Mouse (Mus musculus): Measurements from ENCODE around the gene Macrod2.
"Not testable (repeated sequence)": the region's sequence is repeated elsewhere in the genome, so short reads cannot be mapped to it uniquely, and the experiment has no call there.

The Macrod2 gene

GRCm38 (mm10) chr2:140698585-140698984 is 303.5 kb downstream of the Macrod2 start:
- DNase-seq (ENCODE audit: low spot score) = no peak

GRCm38 (mm10) chr2:140703377-140703776 is 308.3 kb downstream of the Macrod2 start:
- DNase-seq (ENCODE audit: low spot score) = no peak

GRCm38 (mm10) chr2:140704146-140704545 is 309.0 kb downstream of the Macrod2 start:
- no peak for DNase-seq (ENCODE audit: low spot score)

- DNase-seq (ENCODE audit: low spot score) = no peak
Observed at GRCm38 (mm10) chr2:140705278-140705677, 310.2 kb downstream of the Macrod2 start.

- no peak for DNase-seq (ENCODE audit: low spot score)
Observed at GRCm38 (mm10) chr2:140707550-140707949, 312.4 kb downstream of the Macrod2 start.

DNA sequence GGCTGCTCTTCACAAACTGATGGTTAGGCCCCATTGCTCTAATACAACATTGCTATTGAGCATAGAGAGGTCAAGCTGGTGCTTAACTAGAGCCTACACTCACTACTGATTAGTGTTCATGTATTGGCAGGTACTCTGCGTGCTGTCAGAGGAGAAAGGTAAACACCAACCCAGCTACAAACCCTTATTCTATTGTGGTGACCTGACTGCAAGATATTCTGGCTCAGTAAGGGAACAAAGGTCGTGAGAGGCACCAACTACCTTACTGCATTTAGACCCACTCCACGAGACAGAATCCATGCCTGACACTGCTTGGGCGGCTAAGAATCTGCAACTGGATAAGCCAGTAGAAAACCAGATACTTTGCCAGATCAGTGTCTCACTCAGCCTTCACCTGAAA is 320.7 kb downstream of the Macrod2 start:
- no peak for DNase-seq (ENCODE audit: low spot score)

- no peak for DNase-seq (ENCODE audit: low spot score)
Observed at GRCm38 (mm10) chr2:140717407-140717806, 322.3 kb downstream of the Macrod2 start.

DNA sequence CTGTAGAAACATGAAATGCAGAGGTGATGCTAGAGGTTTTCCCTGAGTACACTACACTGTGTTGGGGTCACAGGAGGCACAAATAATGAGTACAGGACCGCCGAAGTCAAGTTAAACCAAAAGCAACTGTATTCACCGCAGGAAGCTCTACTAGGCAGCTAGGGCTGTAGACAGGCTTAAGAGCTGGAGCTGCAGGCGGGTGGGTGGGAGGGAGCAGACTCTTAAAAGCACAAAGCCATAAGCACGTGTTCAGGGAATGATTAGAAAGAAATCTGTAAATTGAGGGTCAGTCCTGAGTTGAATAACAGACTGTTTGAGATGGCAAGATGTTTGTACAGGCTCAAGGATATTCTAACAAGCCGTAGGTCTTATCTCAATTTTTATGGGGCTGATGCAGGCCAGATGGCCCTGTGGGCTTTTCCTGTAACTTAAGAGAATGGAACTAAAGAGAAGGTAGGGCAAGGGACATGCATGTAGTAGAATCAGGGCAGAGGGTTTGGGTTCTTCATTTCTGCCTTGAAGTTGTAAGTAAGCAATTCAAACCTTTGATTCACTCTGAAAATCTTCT is 337.6 kb downstream of the Macrod2 start:
- no peak for DNase-seq (ENCODE audit: low spot score)

- no peak for DNase-seq (ENCODE audit: low spot score)
Observed at GRCm38 (mm10) chr2:140740511-140740910, 345.4 kb downstream of the Macrod2 start.

GRCm38 (mm10) chr2:140742954-140743353 is 347.8 kb downstream of the Macrod2 start:
- DNase-seq (ENCODE audit: low spot score) = not testable (repeated sequence)

DNA sequence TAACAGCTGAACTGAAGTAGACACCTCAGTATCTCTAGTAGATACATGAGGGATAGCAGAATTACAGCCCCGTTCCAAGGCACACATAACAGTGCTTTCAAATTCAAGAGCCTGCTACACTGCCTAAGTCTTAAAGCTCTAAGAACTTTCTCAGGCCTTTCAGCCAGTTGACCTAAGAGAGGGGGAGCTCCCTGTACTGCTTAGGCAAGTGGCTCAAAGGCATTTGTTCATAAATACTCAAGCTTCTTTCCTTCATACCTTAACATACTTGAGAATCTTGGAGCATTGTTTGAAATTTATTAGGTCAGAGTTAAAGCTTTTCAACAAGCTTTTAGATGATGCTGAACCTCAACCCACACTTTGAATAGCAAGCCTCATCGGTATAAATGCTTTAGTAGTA is 363.8 kb downstream of the Macrod2 start:
- DNase-seq (ENCODE audit: low spot score) = no peak

DNA sequence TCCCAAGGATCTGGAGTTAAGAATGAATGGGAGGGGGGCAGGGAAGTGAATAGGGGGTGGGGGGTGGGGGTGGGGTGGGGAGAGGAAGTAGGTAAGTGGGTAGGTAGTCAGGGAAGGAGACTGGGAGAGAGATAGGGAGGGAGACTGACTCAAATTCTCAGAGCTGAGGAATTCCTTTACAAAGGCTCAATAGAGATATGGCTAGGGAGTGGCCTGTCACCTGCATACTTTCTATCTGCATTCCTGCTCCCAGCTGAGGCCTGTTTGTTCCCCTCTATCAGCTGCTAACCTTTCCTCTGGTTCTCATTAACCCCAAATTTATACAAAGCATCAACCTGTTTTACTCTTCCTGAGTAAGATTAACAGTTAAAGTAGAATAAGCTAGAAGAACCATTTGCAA is 364.6 kb downstream of the Macrod2 start:
- DNase-seq (ENCODE audit: low spot score) = no peak

- DNase-seq (ENCODE audit: low spot score) = no peak
Observed at GRCm38 (mm10) chr2:140760137-140760536, 365.0 kb downstream of the Macrod2 start.

GRCm38 (mm10) chr2:140763076-140763891 is 368.2 kb downstream of the Macrod2 start:
- DNase-seq (ENCODE audit: low spot score) = no peak

DNA sequence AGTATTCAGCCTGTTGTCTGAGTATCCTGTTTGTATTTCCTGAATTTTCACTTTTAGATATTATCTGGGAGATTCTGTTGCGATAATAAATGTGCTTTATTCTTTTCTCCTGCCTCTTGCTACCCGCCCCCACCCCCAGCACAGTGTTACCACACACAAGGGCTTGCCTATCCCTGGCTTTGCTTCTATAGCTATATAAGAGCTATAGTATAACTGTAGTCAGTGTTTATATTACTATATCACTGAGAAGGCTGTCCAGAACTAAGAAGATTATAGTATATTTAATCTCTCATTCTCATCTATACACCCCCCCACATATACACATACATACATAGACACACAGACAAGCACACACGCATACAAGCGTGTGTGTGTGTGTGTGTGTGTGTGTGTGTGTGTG is 374.4 kb downstream of the Macrod2 start:
- no peak for DNase-seq (ENCODE audit: low spot score)

GRCm38 (mm10) chr2:140772825-140773224 is 377.7 kb downstream of the Macrod2 start:
- DNase-seq (ENCODE audit: low spot score) = no peak

GRCm38 (mm10) chr2:140773456-140773855 is 378.3 kb downstream of the Macrod2 start:
- no peak for DNase-seq (ENCODE audit: low spot score)

DNA sequence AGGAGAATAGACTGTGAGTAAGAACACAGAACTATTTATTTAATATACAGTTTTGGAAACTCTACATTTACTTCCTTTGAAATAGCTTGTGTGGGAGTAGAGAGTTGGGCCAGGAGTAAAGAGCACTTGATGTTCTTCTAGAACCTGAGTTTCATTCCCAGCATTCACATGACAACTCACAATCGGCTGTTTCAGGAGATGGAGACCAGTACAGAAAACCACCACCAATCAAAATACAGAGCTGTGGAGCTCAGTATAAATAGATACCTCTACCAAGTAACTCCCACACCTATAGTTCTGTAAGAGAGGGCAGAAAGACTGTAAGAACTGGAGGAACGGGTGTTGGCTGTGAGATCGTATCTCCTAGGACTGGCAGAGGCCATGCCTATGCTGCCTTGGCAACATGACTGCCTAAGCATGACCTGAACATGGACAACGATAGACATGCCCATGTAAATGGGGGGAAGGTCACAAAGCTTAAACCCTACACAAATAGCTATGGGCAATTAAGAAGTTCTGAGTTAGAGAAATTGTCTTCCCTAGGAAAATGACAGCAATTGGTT is 379.8 kb downstream of the Macrod2 start:
- no peak for DNase-seq (ENCODE audit: low spot score)

DNA sequence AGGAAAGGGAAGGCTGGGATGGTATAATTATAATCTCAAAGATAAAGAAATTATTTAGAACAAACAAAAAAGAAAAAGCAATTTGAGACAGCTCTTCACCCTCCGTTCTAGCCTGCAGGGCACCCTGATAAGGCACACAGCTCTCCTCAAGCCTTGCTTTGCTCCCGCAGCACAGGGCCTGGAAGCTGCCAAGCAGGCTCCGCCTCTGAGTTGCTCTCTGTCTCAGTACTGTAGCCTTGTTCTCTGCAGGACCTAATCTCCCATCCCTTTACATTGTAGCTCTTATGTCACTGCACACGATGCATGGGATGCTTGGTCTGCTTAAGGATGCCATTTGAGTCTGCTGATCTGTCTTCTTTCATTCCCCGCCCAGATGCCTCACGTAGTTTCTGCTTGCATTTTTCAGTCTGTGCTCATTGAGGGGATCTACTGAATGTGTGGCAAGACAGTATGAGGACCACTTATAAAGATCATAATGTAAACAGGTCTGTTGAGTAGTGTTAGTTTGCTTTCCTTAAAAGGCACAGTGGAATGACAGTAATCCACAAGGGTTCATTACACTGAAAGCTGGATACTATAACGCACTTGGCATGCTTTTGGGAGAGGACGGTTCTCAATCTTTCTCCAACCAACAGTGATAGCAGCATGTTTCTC is 380.5 kb downstream of the Macrod2 start:
- DNase-seq (ENCODE audit: low spot score) = no peak

DNA sequence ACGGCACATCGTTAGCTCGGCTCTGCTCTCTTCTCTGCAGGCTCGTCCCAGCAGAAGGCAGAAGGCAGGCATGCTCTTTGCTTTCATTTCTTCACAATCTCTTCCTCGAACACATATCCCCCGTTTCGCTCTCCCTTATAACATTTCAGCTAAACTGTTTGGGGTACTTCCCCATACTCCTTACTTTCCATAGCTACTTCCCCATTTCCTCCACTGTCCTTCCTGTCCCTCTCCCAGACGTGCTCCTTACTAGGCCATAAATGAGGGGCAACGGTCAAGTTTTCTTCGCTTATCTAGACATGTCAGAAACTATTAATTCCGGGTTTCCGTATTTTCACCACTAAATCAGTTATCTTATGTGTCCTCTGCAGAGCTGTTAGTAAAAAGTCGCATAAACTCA is 383.1 kb downstream of the Macrod2 start:
- DNase-seq (ENCODE audit: low spot score) = no peak

DNA sequence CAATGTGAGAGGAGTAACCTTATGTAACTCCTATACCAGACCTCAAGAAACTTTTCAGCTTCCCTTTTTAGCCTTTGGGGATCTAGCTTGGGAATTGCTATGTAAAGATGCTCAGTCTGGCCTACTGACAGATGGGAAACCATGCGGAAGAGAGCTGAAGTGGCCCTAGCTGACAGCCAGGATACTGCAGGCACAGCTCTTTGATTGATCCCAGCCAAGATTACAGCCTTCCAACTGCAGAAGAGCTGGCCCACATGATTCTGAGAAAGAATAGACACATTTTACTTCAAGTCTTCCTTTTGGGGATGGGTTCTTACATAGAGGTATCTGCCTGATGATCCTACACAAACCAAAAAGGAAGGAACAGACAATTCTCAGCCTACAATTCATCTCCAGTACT is 387.9 kb downstream of the Macrod2 start:
- DNase-seq (ENCODE audit: low spot score) = peak; percentile 29

DNA sequence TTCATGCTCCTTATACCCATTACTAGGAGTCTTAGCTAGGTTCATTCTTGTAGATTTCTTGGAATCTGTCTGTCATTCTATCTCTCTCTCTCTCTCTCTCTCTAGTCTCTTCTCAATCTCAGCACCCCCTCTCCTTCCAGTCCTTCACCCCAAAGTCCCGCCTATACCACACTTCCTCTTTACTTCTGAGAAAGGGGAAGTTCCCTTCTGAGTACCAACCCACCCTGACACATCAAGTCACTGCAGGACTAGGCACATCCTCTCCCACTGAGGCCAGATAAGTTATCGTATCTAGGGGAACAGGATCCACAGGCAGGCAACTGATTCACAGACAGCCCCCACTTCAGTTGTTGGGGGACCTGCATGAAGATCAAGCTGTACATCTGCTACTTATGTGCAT is 389.5 kb downstream of the Macrod2 start:
- no peak for DNase-seq (ENCODE audit: low spot score)

- DNase-seq (ENCODE audit: low spot score) = no peak
Observed at GRCm38 (mm10) chr2:140790363-140790762, 395.3 kb downstream of the Macrod2 start.

Data from left cerebral cortex, adult 11 months (tissue).